Mouse (Mus musculus) thymus, adult 2 months (tissue): ENCODE results near the gene Myadml2.

Experiments used
- CTCF ChIP-seq: fragments of 200-500 bp; IDR thresholded peaks from 2 replicates; pipeline ENCODE4 v1.5.1; 2012; ENCODE audit warnings: mild to moderate bottlenecking, control low read depth, low read length, moderate library complexity, borderline replicate concordance; ENCODE audit not compliant: control insufficient read depth, poor library complexity, insufficient read depth; ENCODE audit errors: extremely low read depth
- POLR2A ChIP-seq: fragments of 200-500 bp; IDR thresholded peaks from 2 replicates; pipeline ENCODE4 v1.6.1; 2012; ENCODE audit warnings: mild to moderate bottlenecking, low read length, control low read depth, moderate library complexity; ENCODE audit not compliant: control insufficient read depth, poor library complexity, insufficient read depth; ENCODE audit errors: extremely low read depth

GRCm38 (mm10) chr11:120630401-120630871 lies 17.5 kb downstream of the Myadml2 start:
- TF ChIP-seq CTCF, result no peak
- no peak for TF ChIP-seq POLR2A
